Mouse (Mus musculus) midbrain, embryonic 15.5 days (tissue): ENCODE results near the gene Gm21117. TPM values are rescaled to one million over a fixed set of nuclear protein-coding genes. Genes with fewer than 3 reads are reported as not detected.
"Not testable (repeated sequence)": the region's sequence is repeated elsewhere in the genome, so short reads cannot be mapped to it uniquely, and the experiment has no call there.

Experiments
- ATAC-seq: fragments of 200-750 bp; cut with Nextera tagmentation; replicated peaks from 2 replicates; pipeline ENCODE4 v1.8.0; 2017; ENCODE audit warnings: moderate TSS enrichment
- H3K27ac ChIP-seq: fragments of 300-500 bp; sonication (generic); 2 replicates; pipeline ENCODE4 v1.5.1; 2015; ENCODE audit warnings: mild to moderate bottlenecking, inconsistent platforms
- H3K27me3 ChIP-seq: fragments of 300-500 bp; sonication (generic); replicated peaks from 2 replicates; pipeline ENCODE4 v1.6.1; 2015; ENCODE audit warnings: inconsistent platforms
- H3K36me3 ChIP-seq: fragments of 300-500 bp; sonication (generic); replicated peaks from 2 replicates; pipeline ENCODE4 v1.6.1; 2015; ENCODE audit warnings: inconsistent platforms
- H3K4me1 ChIP-seq: fragments of 300-500 bp; sonication (generic); 2 replicates; pipeline ENCODE4 v1.6.1; 2015; ENCODE audit warnings: inconsistent platforms
- H3K4me2 ChIP-seq: fragments of 300-500 bp; sonication (generic); 2 replicates; pipeline ENCODE4 v1.6.1; 2015; ENCODE audit warnings: inconsistent platforms, mild to moderate bottlenecking, moderate library complexity
- H3K4me3 ChIP-seq: fragments of 300-500 bp; sonication (generic); 2 replicates; pipeline ENCODE4 v1.5.1; 2015; ENCODE audit warnings: mild to moderate bottlenecking, inconsistent platforms
- H3K9ac ChIP-seq: fragments of 300-500 bp; sonication (generic); 2 replicates; pipeline ENCODE4 v1.6.1; 2015; ENCODE audit warnings: mild to moderate bottlenecking, inconsistent platforms
- H3K9me3 ChIP-seq: fragments of 300-500 bp; sonication (generic); 2 replicates; pipeline ENCODE4 v1.6.1; 2016; ENCODE audit warnings: inconsistent platforms
- WGBS: fragments of 180-500 bp; shearing (Covaris S2); methylation state at CpG from one replicate; pipeline ENCODE4 v1.1.7; 2015; ENCODE audit warnings: mixed read lengths; 5-methylcytosine and 5-hydroxymethylcytosine counted together
- polyA plus RNA-seq: library from polyadenylated mRNA; unstranded; fragments of >200 nt; fragmentation: Nextera tagmentation; extraction: Ambion mirVana; gene quantifications from 2 replicates; pipeline ENCODE4 v1.2.1, GENCODE M21; 2015

Gene Gm21117
- polyA plus RNA-seq = not detected in 2 replicates

DNA sequence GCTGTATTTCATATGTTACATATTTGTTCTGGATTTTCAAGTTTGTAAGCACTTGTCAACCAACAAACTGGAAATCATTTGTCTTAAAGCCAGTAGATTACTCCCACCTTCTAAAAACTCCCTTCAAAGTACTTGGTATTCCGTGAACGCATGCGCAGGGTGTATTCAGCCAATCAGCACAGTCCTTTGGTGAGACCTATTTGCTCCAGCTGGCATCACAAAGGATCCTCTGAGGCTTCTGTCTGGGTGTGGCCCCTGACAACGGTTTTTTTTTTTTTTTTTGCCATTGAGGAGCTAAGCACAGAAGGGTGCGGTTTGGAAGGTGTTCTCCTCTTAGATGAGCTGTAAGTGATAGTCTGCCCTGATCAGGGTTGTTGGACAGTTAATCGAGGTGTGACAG is at the start of gene Gm21117:
Gm21117 (plus strand) TSS at position 301 of the 400 bp plus-strand sequence.
- WGBS = no CpG with 5 or more reads among the region's 6 CpGs
- H3K27ac ChIP-seq, H3K9me3 ChIP-seq, H3K4me1 ChIP-seq, H3K27me3 ChIP-seq, H3K4me3 ChIP-seq, H3K36me3 ChIP-seq, ATAC-seq, H3K4me2 ChIP-seq, H3K9ac ChIP-seq: not testable (repeated sequence)
